Mouse (Mus musculus): ENCODE data around the gene Mrpl48. TPM values are rescaled to one million over a fixed set of nuclear protein-coding genes. Genes with fewer than 3 reads are reported as not detected.
"Not testable (repeated sequence)": the region's sequence is repeated elsewhere in the genome, so short reads cannot be mapped to it uniquely, and the experiment has no call there.

Gene Mrpl48
- polyA plus RNA-seq, 1 experiment from 2014 or later = 66.2 TPM

GRCm38 (mm10) chr7:100582727-100583236, 25.3 kb downstream of the Mrpl48 start:
- Histone ChIP-seq H3K27ac (peak overlapping the region; percentile 86), H3K27me3 (no peaks in the 10 kb centered on the region), H3K4me1 (replicated peaks) (peaks cover 3% of the 10 kb centered on the region; the same call in 1 of the 2 replicates), H3K9me3 (no peaks in the 10 kb centered on the region), H3K36me3 (no peaks in the 10 kb centered on the region), H3K9ac (replicated peaks) (peak overlapping the region; percentile 82), H3K4me3 (replicated peaks) (peak overlapping the region; percentile 54), H3K4me2 (peak overlapping the region; percentile 72)
- WGBS = under 1% methylated on average over 31 of the region's 31 CpGs
- peak; percentile 87 for ATAC-seq (ENCODE audit: insufficient number of reproducible peaks, insufficient read depth, low FRiP score, low TSS enrichment, low read depth)

GRCm38 (mm10) chr7:100582235-100582634, 25.9 kb downstream of the Mrpl48 start:
- H3K27ac ChIP-seq = no peak overlapping the region
- WGBS = 42% methylated on average over 7 of the region's 7 CpGs
- H3K4me2 ChIP-seq = peak overlapping the region; percentile 72
- H3K4me3 ChIP-seq (replicated peaks) = peak overlapping the region; percentile 54
- H3K9me3 ChIP-seq = no peaks in the 10 kb centered on the region
- H3K9ac ChIP-seq (replicated peaks) = peak overlapping the region; percentile 82; the same call in 1 of the 2 replicates
- H3K27me3 ChIP-seq = no peaks in the 10 kb centered on the region
- no peak for ATAC-seq (ENCODE audit: insufficient number of reproducible peaks, insufficient read depth, low FRiP score, low TSS enrichment, low read depth)
- no peaks in the 10 kb centered on the region for H3K36me3 ChIP-seq
- peaks cover 3% of the 10 kb centered on the region; the same call in 1 of the 2 replicates for H3K4me1 ChIP-seq (replicated peaks)

GRCm38 (mm10) chr7:100578794-100579193, 29.3 kb downstream of the Mrpl48 start:
- Histone ChIP-seq H3K4me1 (replicated peaks) (peaks cover 3% of the 10 kb centered on the region; the same call in 1 of the 2 replicates), H3K9ac (replicated peaks) (no peak overlapping the region), H3K9me3 (no peaks in the 10 kb centered on the region), H3K27ac (no peak overlapping the region), H3K4me3 (replicated peaks) (no peak overlapping the region), H3K36me3 (no peaks in the 10 kb centered on the region), H3K4me2 (no peak overlapping the region), H3K27me3 (no peaks in the 10 kb centered on the region)
- no peak for ATAC-seq (ENCODE audit: insufficient number of reproducible peaks, insufficient read depth, low FRiP score, low TSS enrichment, low read depth)
- WGBS = 84% methylated on average over 2 of the region's 2 CpGs

GRCm38 (mm10) chr7:100572704-100573103, 35.4 kb downstream of the Mrpl48 start:
- no peak overlapping the region for H3K4me3 ChIP-seq (replicated peaks)
- ATAC-seq (ENCODE audit: insufficient number of reproducible peaks, insufficient read depth, low FRiP score, low TSS enrichment, low read depth) = no peak
- H3K9ac ChIP-seq (replicated peaks) = no peak overlapping the region
- no peak overlapping the region for H3K27ac ChIP-seq
- H3K9me3 ChIP-seq = no peaks in the 10 kb centered on the region
- no peak overlapping the region for H3K4me2 ChIP-seq
- H3K36me3 ChIP-seq = peaks cover 5% of the 10 kb centered on the region; the same call in 1 of the 2 replicates
- no peaks in the 10 kb centered on the region for H3K4me1 ChIP-seq (replicated peaks)
- 84% methylated on average over 4 of the region's 4 CpGs for WGBS
- H3K27me3 ChIP-seq = no peaks in the 10 kb centered on the region

GRCm38 (mm10) chr7:100572061-100572460, 36.0 kb downstream of the Mrpl48 start:
- H3K9ac ChIP-seq (replicated peaks) = no peak overlapping the region
- 77% methylated on average over 4 of the region's 4 CpGs for WGBS
- H3K4me1 ChIP-seq (replicated peaks) = no peaks in the 10 kb centered on the region
- no peak overlapping the region for H3K4me3 ChIP-seq (replicated peaks)
- no peaks in the 10 kb centered on the region for H3K9me3 ChIP-seq
- ATAC-seq (ENCODE audit: insufficient number of reproducible peaks, insufficient read depth, low FRiP score, low TSS enrichment, low read depth) = no peak
- H3K36me3 ChIP-seq = peaks cover 10% of the 10 kb centered on the region; the same call in 1 of the 2 replicates
- no peak overlapping the region for H3K4me2 ChIP-seq
- H3K27me3 ChIP-seq = no peaks in the 10 kb centered on the region
- H3K27ac ChIP-seq = no peak overlapping the region

GRCm38 (mm10) chr7:100570930-100571715, 37.0 kb downstream of the Mrpl48 start:
- 82% methylated on average over 3 of the region's 3 CpGs for WGBS
- H3K4me3 ChIP-seq (replicated peaks) = no peak overlapping the region
- H3K4me1 ChIP-seq (replicated peaks) = no peaks in the 10 kb centered on the region
- ATAC-seq (ENCODE audit: insufficient number of reproducible peaks, insufficient read depth, low FRiP score, low TSS enrichment, low read depth) = no peak
- no peak overlapping the region for H3K27ac ChIP-seq
- peaks cover 10% of the 10 kb centered on the region; the same call in 1 of the 2 replicates for H3K36me3 ChIP-seq
- no peak overlapping the region for H3K9ac ChIP-seq (replicated peaks)
- no peaks in the 10 kb centered on the region for H3K27me3 ChIP-seq
- no peak overlapping the region for H3K4me2 ChIP-seq
- H3K9me3 ChIP-seq = no peaks in the 10 kb centered on the region

- Histone ChIP-seq H3K27ac (no peak overlapping the region), H3K36me3 (peaks cover 10% of the 10 kb centered on the region; the same call in 1 of the 2 replicates), H3K4me2 (no peak overlapping the region), H3K9ac (replicated peaks) (no peak overlapping the region), H3K9me3 (no peaks in the 10 kb centered on the region), H3K4me3 (replicated peaks) (no peak overlapping the region), H3K4me1 (replicated peaks) (no peaks in the 10 kb centered on the region), H3K27me3 (no peaks in the 10 kb centered on the region)
- no peak for ATAC-seq (ENCODE audit: insufficient number of reproducible peaks, insufficient read depth, low FRiP score, low TSS enrichment, low read depth)
Measured at GRCm38 (mm10) chr7:100569907-100570306, 38.2 kb downstream of the Mrpl48 start.

GRCm38 (mm10) chr7:100567238-100567637, 40.9 kb downstream of the Mrpl48 start:
- H3K4me2 ChIP-seq; H3K9ac ChIP-seq (replicated peaks); ATAC-seq (ENCODE audit: insufficient number of reproducible peaks, insufficient read depth, low FRiP score, low TSS enrichment, low read depth); H3K4me3 ChIP-seq (replicated peaks); H3K27ac ChIP-seq; H3K9me3 ChIP-seq; H3K4me1 ChIP-seq (replicated peaks); H3K27me3 ChIP-seq: not testable (repeated sequence)
- WGBS = 76% methylated on average over 5 of the region's 5 CpGs
- peaks cover 10% of the 10 kb centered on the region; the same call in 1 of the 2 replicates for H3K36me3 ChIP-seq

- no peak for ATAC-seq (ENCODE audit: insufficient number of reproducible peaks, insufficient read depth, low FRiP score, low TSS enrichment, low read depth)
Measured at GRCm38 (mm10) chr7:100561861-100562587, 46.1 kb downstream of the Mrpl48 start.

GRCm38 (mm10) chr7:100559331-100559730, 48.8 kb downstream of the Mrpl48 start:
- Histone ChIP-seq H3K4me1 (replicated peaks) (peaks cover 7% of the 10 kb centered on the region; the same call in 1 of the 2 replicates), H3K27ac (no peak overlapping the region), H3K27me3 (no peaks in the 10 kb centered on the region), H3K9ac (replicated peaks) (no peak overlapping the region), H3K9me3 (no peaks in the 10 kb centered on the region), H3K36me3 (no peaks in the 10 kb centered on the region), H3K4me2 (no peak overlapping the region), H3K4me3 (replicated peaks) (no peak overlapping the region)
- ATAC-seq (ENCODE audit: insufficient number of reproducible peaks, insufficient read depth, low FRiP score, low TSS enrichment, low read depth) = no peak
- 82% methylated on average over 4 of the region's 4 CpGs for WGBS

More at GRCm38 (mm10) chr7:100561861-100562587, 46.1 kb downstream of the Mrpl48 start:
- no peak overlapping the region for H3K27ac ChIP-seq
- no peak overlapping the region for H3K9ac ChIP-seq (replicated peaks)
- H3K4me1 ChIP-seq (replicated peaks) = peaks cover 5% of the 10 kb centered on the region; the same call in 1 of the 2 replicates
- no peak overlapping the region for H3K4me2 ChIP-seq
- no peaks in the 10 kb centered on the region for H3K27me3 ChIP-seq
- no peaks in the 10 kb centered on the region for H3K36me3 ChIP-seq
- WGBS = 66% methylated on average over 11 of the region's 11 CpGs
- no peak overlapping the region for H3K4me3 ChIP-seq (replicated peaks)
- H3K9me3 ChIP-seq = no peaks in the 10 kb centered on the region

- Histone ChIP-seq H3K4me2 (no peak overlapping the region), H3K4me3 (replicated peaks) (no peak overlapping the region), H3K4me1 (replicated peaks) (0 out of 2 replicates have a peak, but pooled peaks cover 3% of the 10 kb centered on the region), H3K27ac (no peak overlapping the region), H3K36me3 (no peaks in the 10 kb centered on the region), H3K9ac (replicated peaks) (no peak overlapping the region), H3K9me3 (no peaks in the 10 kb centered on the region), H3K27me3 (no peaks in the 10 kb centered on the region)
- 78% methylated on average over 5 of the region's 5 CpGs for WGBS
- no peak for ATAC-seq (ENCODE audit: insufficient number of reproducible peaks, insufficient read depth, low FRiP score, low TSS enrichment, low read depth)
Measured at GRCm38 (mm10) chr7:100557241-100557640, 50.9 kb downstream of the Mrpl48 start.

Measured in limb, embryonic 12.5 days (tissue).